Mouse (Mus musculus): ENCODE measurements around the gene Spata48. TPM values are rescaled to one million over a fixed set of nuclear protein-coding genes. Genes with fewer than 3 reads are reported as not detected.

Gene Spata48
- polyA plus RNA-seq (2012; rRNA removed; ENCODE audit: low replicate concordance) = 1.8 TPM in 1 of 2 replicates, not detected in the other

GRCm38 (mm10) chr11:11461635-11462560 lies at the start of gene Spata48, which contains the start of gene Zpbp:
Gene Spata48, plus strand, starts transcription at chr11:11462094.
Gene Zpbp, minus strand, starts transcription at chr11:11462408.

Other genes with a start within 250 kb of the Spata48 start
- 0.05 and 0.06 TPM in 2 replicates for gene Zpbp, start 314 bp downstream of the Spata48 start, polyA plus RNA-seq (2012; rRNA removed; ENCODE audit: low replicate concordance)
- gene 4930512M02Rik, start 165.7 kb downstream of the Spata48 start, polyA plus RNA-seq (2012; rRNA removed; ENCODE audit: low replicate concordance) = not detected in 2 replicates
- 8.2 and 10.6 TPM in 2 replicates for gene Ikzf1, start 222.9 kb downstream of the Spata48 start, polyA plus RNA-seq (2012; rRNA removed; ENCODE audit: low replicate concordance)